22 mouse cellular contexts compared by ENCODE assay signal in genomic region chr6:40887394-40887793, GRCm38 (mm10). TPM values are rescaled to one million over a fixed set of nuclear protein-coding genes. Genes with fewer than 3 reads are reported as not detected.
"Had no signal": no experiment of that assay in that cellular context is flagged by ENCODE, and none has a peak within 500 bp of the region (broad histone marks: within the 10 kb centered on the region; RNA-seq: fewer than 3 reads in every experiment).

Moxd2 (minus strand) TSS chr6:40887494.

- H3K4me3 ChIP-seq: neural tube, embryonic 13.5 days; neural tube, embryonic 15.5 days; stomach, embryonic 15.5 days had no signal

- H3K4me1 ChIP-seq: neural tube, embryonic 13.5 days; neural tube, embryonic 15.5 days; stomach, embryonic 15.5 days had no signal

- H3K36me3 ChIP-seq: neural tube, embryonic 13.5 days; neural tube, embryonic 15.5 days; stomach, embryonic 15.5 days had no signal

- DNase-seq: retina, postnatal 1 day; right cerebral cortex, adult 18-20 months; right cerebral cortex, postnatal 14 days; right cerebral cortex, postnatal 25 days; right cerebral cortex, postnatal 4 days; spleen, adult 18-20 months; thymus, adult 18-20 months; thymus, adult 2 months; thymus, postnatal 14 days; thymus, postnatal 25 days; thymus, postnatal 36 days; thymus, postnatal 4 days had no signal

- H3K9ac ChIP-seq: neural tube, embryonic 13.5 days; neural tube, embryonic 15.5 days; stomach, embryonic 15.5 days had no signal

- H3K9me3 ChIP-seq: neural tube, embryonic 13.5 days; neural tube, embryonic 15.5 days; stomach, embryonic 15.5 days had no signal

- H3K27me3 ChIP-seq: neural tube, embryonic 13.5 days; neural tube, embryonic 15.5 days; stomach, embryonic 15.5 days had no signal

- H3K27ac ChIP-seq: neural tube, embryonic 13.5 days; neural tube, embryonic 15.5 days; stomach, embryonic 15.5 days; stomach, postnatal 0 days had no signal

- H3K4me2 ChIP-seq: neural tube, embryonic 13.5 days; neural tube, embryonic 15.5 days; stomach, embryonic 15.5 days had no signal

RNA-seq across cellular contexts. Expression of gene Moxd2, which starts in this region (rescaled TPM):
- polyA plus RNA-seq: neural tube, embryonic 13.5 days; neural tube, embryonic 14.5 days; neural tube, embryonic 15.5 days; small intestine, adult 2 months; spleen, adult 2 months; stomach, embryonic 14.5 days; stomach, embryonic 15.5 days; stomach, embryonic 16.5 days; stomach, postnatal 0 days; urinary bladder, adult 2 months had no signal
